ENCODE assay signal across 8 mouse cellular contexts in the genomic region with DNA sequence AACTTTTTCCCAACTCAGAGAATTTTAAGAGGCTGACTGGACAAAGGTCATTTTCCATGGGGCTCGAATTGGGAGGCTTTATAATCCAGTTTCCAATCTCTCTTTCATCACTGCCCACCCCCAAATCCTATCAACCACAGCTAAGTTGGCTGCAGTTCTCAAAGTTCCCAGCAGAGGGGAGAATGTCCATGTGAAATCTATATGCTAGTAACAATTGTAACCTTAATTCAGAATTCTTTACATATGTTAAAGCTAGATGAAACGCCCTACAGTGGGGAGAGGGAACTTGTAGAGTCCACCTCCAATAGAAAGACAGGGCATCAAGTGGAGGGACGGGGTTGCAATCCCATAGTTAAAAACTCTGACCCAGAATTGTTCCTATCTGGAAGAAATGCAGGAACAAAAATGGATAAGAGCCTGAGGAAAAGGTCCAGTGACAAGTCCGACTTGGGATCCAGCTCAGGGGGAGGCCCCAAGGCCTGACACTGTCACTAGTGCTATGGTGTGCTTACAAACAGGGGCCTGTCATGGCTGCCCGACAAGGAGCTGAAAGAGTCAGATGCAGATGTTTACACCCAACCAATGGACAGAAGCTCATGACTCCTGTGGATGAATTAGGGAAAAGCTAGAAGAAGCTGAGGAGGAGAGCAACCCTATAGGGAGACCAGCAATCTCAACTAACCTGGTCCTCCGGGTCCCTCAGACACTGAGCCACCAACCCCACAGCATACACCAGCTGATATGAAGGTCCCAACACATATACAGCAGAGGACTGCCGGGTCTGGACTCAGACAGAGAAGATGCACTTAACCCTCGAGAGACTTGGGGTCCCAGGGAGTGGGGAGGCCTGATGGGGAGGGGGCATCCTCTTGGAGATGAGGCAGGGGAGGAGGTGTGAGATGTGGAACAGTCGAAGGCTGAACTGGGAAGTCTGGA. TPM values are rescaled to one million over a fixed set of nuclear protein-coding genes. Genes with fewer than 3 reads are reported as not detected.
DNase-seq lines count a peak whose midpoint lies in the region; ATAC-seq and TF ChIP-seq lines count a peak whose summit lies in the region.

No protein-coding gene starts in this region.

- H3K9me3 ChIP-seq in intestine, embryonic 14.5 days (ENCODE audit: control insufficient read depth, low read length): no peaks in the 10 kb centered on the region
- no peaks in the 10 kb centered on the region for H3K9me3 ChIP-seq in intestine, embryonic 15.5 days
- H3K9me3 ChIP-seq in embryonic facial prominence, embryonic 14.5 days (ENCODE audit: control insufficient read depth, low read length): no peaks in the 10 kb centered on the region
- no peaks in the 10 kb centered on the region for H3K9me3 ChIP-seq in hindbrain, postnatal 0 days (ENCODE audit: low read length)
- no peaks in the 10 kb centered on the region for H3K9me3 ChIP-seq in midbrain, postnatal 0 days (ENCODE audit: low read length)

- 43% methylated on average over 9 of the region's 9 CpGs for WGBS in intestine, embryonic 14.5 days
- WGBS in intestine, embryonic 15.5 days: 43% methylated on average over 9 of the region's 9 CpGs
- WGBS in embryonic facial prominence, embryonic 14.5 days: 40% methylated on average over 9 of the region's 9 CpGs
- 45% methylated on average over 9 of the region's 9 CpGs for WGBS in hindbrain, postnatal 0 days
- 47% methylated on average over 9 of the region's 9 CpGs for WGBS in midbrain, postnatal 0 days

- peak; percentile 87 for DNase-seq in intestine, embryonic 14.5 days (ENCODE audit: low spot score)
- DNase-seq in adrenal gland, postnatal 4 days (ENCODE audit: low spot score in 2 of 2): peak; percentile 19 to 32
- DNase-seq in embryonic facial prominence, embryonic 14.5 days (ENCODE audit: low spot score): peak; percentile 64
- DNase-seq in hindbrain, postnatal 0 days (ENCODE audit: low spot score): peak; percentile 83
- DNase-seq in left cerebral cortex, postnatal 25 days (ENCODE audit: low spot score in 2 of 2): peak; percentile 64 to 73
- DNase-seq in midbrain, postnatal 0 days (ENCODE audit: low spot score): peak; percentile 73
- DNase-seq in splenic B cell, adult 2 months (ENCODE audit: low read depth, low spot score): peak; percentile 68

- no peak overlapping the region for H3K9ac ChIP-seq in intestine, embryonic 14.5 days (ENCODE audit: low read length)
- no peak overlapping the region for H3K9ac ChIP-seq in intestine, embryonic 15.5 days
- no peak overlapping the region; the same call in 1 of the 2 replicates for H3K9ac ChIP-seq in embryonic facial prominence, embryonic 14.5 days (ENCODE audit: low read depth, low read length)
- H3K9ac ChIP-seq in hindbrain, postnatal 0 days (replicated peaks; ENCODE audit: low read length): no peak overlapping the region
- H3K9ac ChIP-seq in midbrain, postnatal 0 days (replicated peaks; ENCODE audit: low read length, poor library complexity, severe bottlenecking): no peak overlapping the region

- H3K36me3 ChIP-seq in intestine, embryonic 14.5 days (ENCODE audit: control insufficient read depth, insufficient read depth, low read length): no peaks in the 10 kb centered on the region
- H3K36me3 ChIP-seq in intestine, embryonic 15.5 days: no peaks in the 10 kb centered on the region
- H3K36me3 ChIP-seq in embryonic facial prominence, embryonic 14.5 days (ENCODE audit: control insufficient read depth, insufficient read depth, low read length): no peaks in the 10 kb centered on the region
- H3K36me3 ChIP-seq in hindbrain, postnatal 0 days (ENCODE audit: insufficient read depth, low read length): no peaks in the 10 kb centered on the region
- no peaks in the 10 kb centered on the region for H3K36me3 ChIP-seq in midbrain, postnatal 0 days (ENCODE audit: insufficient read depth, low read length)
- no peaks in the 10 kb centered on the region for H3K36me3 ChIP-seq in splenic B cell, adult 2 months (ENCODE audit: control insufficient read depth, insufficient read depth, low read length, poor library complexity, severe bottlenecking)

- peak; percentile 81 for TF ChIP-seq CTCF in hindbrain, postnatal 0 days (IDR thresholded peaks at IDR 0.05; ENCODE audit: low read depth)
- TF ChIP-seq CTCF in midbrain, postnatal 0 days (IDR thresholded peaks at IDR 0.05): peak; percentile 88

- H3K27me3 ChIP-seq in intestine, embryonic 14.5 days (replicated peaks; ENCODE audit: control insufficient read depth, insufficient read depth, low read length): no peaks in the 10 kb centered on the region
- H3K27me3 ChIP-seq in intestine, embryonic 15.5 days (replicated peaks): no peaks in the 10 kb centered on the region
- H3K27me3 ChIP-seq in embryonic facial prominence, embryonic 14.5 days (replicated peaks; ENCODE audit: control insufficient read depth, insufficient read depth, low read length): no peaks in the 10 kb centered on the region
- H3K27me3 ChIP-seq in hindbrain, postnatal 0 days (ENCODE audit: insufficient read depth, low read length): no peaks in the 10 kb centered on the region
- no peaks in the 10 kb centered on the region for H3K27me3 ChIP-seq in midbrain, postnatal 0 days (ENCODE audit: insufficient read depth, low read length)
- H3K27me3 ChIP-seq in splenic B cell, adult 2 months (ENCODE audit: control insufficient read depth, insufficient read depth, low read length, poor library complexity, severe bottlenecking): no peaks in the 10 kb centered on the region

- ATAC-seq in intestine, embryonic 14.5 days (replicated peaks; ENCODE audit: low FRiP score, low TSS enrichment, low read depth): peak; percentile 50; the same call in 1 of the 2 replicates
- no peak for ATAC-seq in intestine, embryonic 15.5 days
- peak; percentile 74 for ATAC-seq in embryonic facial prominence, embryonic 14.5 days (ENCODE audit: low read depth)
- peak; percentile 72 for ATAC-seq in hindbrain, postnatal 0 days
- peak; percentile 71 for ATAC-seq in midbrain, postnatal 0 days (ENCODE audit: low FRiP score)

- no peak overlapping the region for H3K4me3 ChIP-seq in intestine, embryonic 14.5 days (ENCODE audit: low read depth, low read length)
- H3K4me3 ChIP-seq in intestine, embryonic 15.5 days (replicated peaks): no peak overlapping the region
- H3K4me3 ChIP-seq in embryonic facial prominence, embryonic 14.5 days (ENCODE audit: low read depth, low read length): no peak overlapping the region
- H3K4me3 ChIP-seq in hindbrain, postnatal 0 days (ENCODE audit: low read length): no peak overlapping the region
- H3K4me3 ChIP-seq in midbrain, postnatal 0 days (ENCODE audit: low read depth, low read length): no peak overlapping the region

- no peak overlapping the region for H3K4me2 ChIP-seq in intestine, embryonic 14.5 days (ENCODE audit: low read length)
- no peak overlapping the region for H3K4me2 ChIP-seq in intestine, embryonic 15.5 days (replicated peaks)
- H3K4me2 ChIP-seq in embryonic facial prominence, embryonic 14.5 days (ENCODE audit: low read depth, low read length): no peak overlapping the region
- no peak overlapping the region for H3K4me2 ChIP-seq in hindbrain, postnatal 0 days (ENCODE audit: low read depth, low read length)
- H3K4me2 ChIP-seq in midbrain, postnatal 0 days (ENCODE audit: low read depth, low read length, poor library complexity, severe bottlenecking): no peak overlapping the region

- intact Hi-C loops in left cerebral cortex, postnatal 25 days (cut with DNase I): loop anchor here (1.0 to 2.0 kb wide), 2 partner anchors 219 to 299 kb away; partner anchors contain the start of genes Asdurf, Asnsd1 and Gm28551

- H3K4me1 ChIP-seq in intestine, embryonic 14.5 days (replicated peaks; ENCODE audit: control insufficient read depth, insufficient read depth, low read length): no peaks in the 10 kb centered on the region
- H3K4me1 ChIP-seq in intestine, embryonic 15.5 days (replicated peaks): no peaks in the 10 kb centered on the region
- no peaks in the 10 kb centered on the region for H3K4me1 ChIP-seq in embryonic facial prominence, embryonic 14.5 days (ENCODE audit: control insufficient read depth, insufficient read depth, low read length)
- H3K4me1 ChIP-seq in hindbrain, postnatal 0 days (ENCODE audit: insufficient read depth, low read length): no peaks in the 10 kb centered on the region
- no peaks in the 10 kb centered on the region for H3K4me1 ChIP-seq in midbrain, postnatal 0 days (ENCODE audit: insufficient read depth, low read length)

- no peak overlapping the region for H3K27ac ChIP-seq in intestine, embryonic 14.5 days (ENCODE audit: low read depth)
- no peak overlapping the region for H3K27ac ChIP-seq in intestine, embryonic 15.5 days
- no peak overlapping the region for H3K27ac ChIP-seq in embryonic facial prominence, embryonic 14.5 days (replicated peaks; ENCODE audit: low read depth, low read length)
- H3K27ac ChIP-seq in hindbrain, postnatal 0 days: no peak overlapping the region
- no peak overlapping the region for H3K27ac ChIP-seq in midbrain, postnatal 0 days (ENCODE audit: low read depth, low read length)

RNA-seq across cellular contexts. Expression of gene Mstn, which starts 8.1 kb away (rescaled TPM):
- not detected in 2 replicates for polyA plus RNA-seq in intestine, embryonic 14.5 days (2014; fragmentation: Nextera tagmentation; extraction: Ambion mirVana)
- 0.05 and 0.09 TPM in 2 replicates for polyA plus RNA-seq in intestine, embryonic 15.5 days (2015; fragmentation: Nextera tagmentation; extraction: Ambion mirVana)
- total RNA-seq in adrenal gland, postnatal 4 days (2021): under 1 TPM; 0.59 to 0.70 TPM
- polyA plus RNA-seq in embryonic facial prominence, embryonic 14.5 days (2014; fragmentation: Nextera tagmentation; extraction: Ambion mirVana): 20.2 and 20.5 TPM in 2 replicates
- total RNA-seq in hindbrain, postnatal 0 days (2014; rRNA removed): 0.11 and 0.31 TPM in 2 replicates
- 0.32 and 0.39 TPM in 2 replicates for polyA plus RNA-seq in hindbrain, postnatal 0 days (2015; fragmentation: Nextera tagmentation; extraction: Ambion mirVana)
- under 1 TPM; 0.41 to 0.62 TPM for total RNA-seq in left cerebral cortex, postnatal 25 days (2021)
- 0.55 TPM in 1 of 2 replicates, not detected in the other for total RNA-seq in midbrain, postnatal 0 days (2014; rRNA removed)
- polyA plus RNA-seq in midbrain, postnatal 0 days (2015; fragmentation: Nextera tagmentation; extraction: Ambion mirVana): 0.43 and 0.47 TPM in 2 replicates

RNA-seq across cellular contexts. Expression of gene 1700019D03Rik, which starts 33.4 kb away (rescaled TPM):
- polyA plus RNA-seq in intestine, embryonic 14.5 days (2014; fragmentation: Nextera tagmentation; extraction: Ambion mirVana): 10.7 and 12.5 TPM in 2 replicates
- polyA plus RNA-seq in intestine, embryonic 15.5 days (2015; fragmentation: Nextera tagmentation; extraction: Ambion mirVana): 24.9 and 25.5 TPM in 2 replicates
- total RNA-seq in adrenal gland, postnatal 4 days (2021): 1 to 10 TPM; 1.1 to 2.1 TPM
- 4.1 and 4.6 TPM in 2 replicates for polyA plus RNA-seq in embryonic facial prominence, embryonic 14.5 days (2014; fragmentation: Nextera tagmentation; extraction: Ambion mirVana)
- 2.8 and 6.4 TPM in 2 replicates for total RNA-seq in hindbrain, postnatal 0 days (2014; rRNA removed)
- 5.5 and 7.1 TPM in 2 replicates for polyA plus RNA-seq in hindbrain, postnatal 0 days (2015; fragmentation: Nextera tagmentation; extraction: Ambion mirVana)
- total RNA-seq in left cerebral cortex, postnatal 25 days (2021): 10 to 100 TPM; 13.7 to 16.3 TPM
- 2.6 and 5.0 TPM in 2 replicates for total RNA-seq in midbrain, postnatal 0 days (2014; rRNA removed)
- polyA plus RNA-seq in midbrain, postnatal 0 days (2015; fragmentation: Nextera tagmentation; extraction: Ambion mirVana): 5.5 and 6.1 TPM in 2 replicates

Comparison
In these comparisons a context has a peak if more than half of its experiments do, and no peak if none do; other contexts are left out.
1. DNase-seq: peak in every context shown above with its lines; median percentile 87 in intestine, embryonic 14.5 days; 83 in hindbrain, postnatal 0 days; 73 in midbrain, postnatal 0 days; 68 in left cerebral cortex, postnatal 25 days; 68 in splenic B cell, adult 2 months; 64 in embryonic facial prominence, embryonic 14.5 days; 26 in adrenal gland, postnatal 4 days.
2. RNA of gene Mstn, which starts 8.1 kb away (polyA plus RNA-seq): 20.2 to 20.5 TPM in embryonic facial prominence, embryonic 14.5 days; 0.43 to 0.47 TPM in midbrain, postnatal 0 days, 0.32 to 0.39 TPM in hindbrain, postnatal 0 days, 0.05 to 0.09 TPM in intestine, embryonic 15.5 days and not detected in intestine, embryonic 14.5 days; every median in the first group is over 10 times any median in the second.